Mouse (Mus musculus) kidney, postnatal 14 days (tissue): ENCODE measurements around the gene Lsamp.
A peak's percentile ranks its signal among the peaks of the same experiment; 100 is the strongest.

Source experiments
- DNase-seq: peaks from one replicate; pipeline ENCODE4 v3.0.0; 2022; ENCODE audit warnings: mixed read lengths

Lsamp gene

DNA sequence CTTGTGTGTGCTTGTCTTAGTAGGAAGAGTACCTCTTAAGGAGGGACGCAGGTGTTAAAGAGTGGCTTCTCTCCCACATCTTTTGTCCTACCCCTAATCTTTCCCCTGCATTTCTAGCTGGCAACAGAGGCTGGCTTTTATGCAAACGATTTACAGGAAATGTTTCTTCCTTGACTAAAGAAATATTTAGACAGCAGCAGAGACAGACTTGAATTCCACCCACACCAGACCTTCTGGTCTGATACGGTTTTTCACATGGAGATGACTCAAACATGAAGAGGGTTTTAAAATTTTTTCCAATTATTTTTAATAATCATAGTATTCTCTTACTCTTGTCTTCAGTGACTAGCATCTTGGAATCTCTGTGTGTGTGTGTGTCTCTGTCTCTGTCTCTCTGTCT lies 1333.8 kb downstream of the Lsamp start:
- DNase-seq, result no peak

DNA sequence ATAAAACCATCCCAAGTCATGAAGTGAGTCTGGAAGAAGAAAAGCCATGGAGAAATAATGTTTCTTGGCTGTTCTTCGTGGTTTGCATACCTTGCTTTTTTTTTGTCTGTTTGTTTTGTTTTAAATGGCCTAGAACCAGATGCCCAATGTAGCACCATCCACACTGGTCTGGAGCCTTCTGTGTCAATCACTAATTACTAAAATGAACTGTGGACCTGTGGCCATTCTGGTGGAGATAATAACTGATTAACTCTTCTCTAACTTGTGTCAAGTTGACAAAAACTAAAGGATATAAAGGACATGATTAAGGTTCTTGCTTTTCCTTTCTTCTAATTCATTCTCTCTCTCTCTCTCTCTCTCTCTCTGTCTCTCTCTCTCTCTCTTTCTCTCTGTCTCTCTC lies 1359.3 kb downstream of the Lsamp start:
- DNase-seq, result peak; percentile 5

DNA sequence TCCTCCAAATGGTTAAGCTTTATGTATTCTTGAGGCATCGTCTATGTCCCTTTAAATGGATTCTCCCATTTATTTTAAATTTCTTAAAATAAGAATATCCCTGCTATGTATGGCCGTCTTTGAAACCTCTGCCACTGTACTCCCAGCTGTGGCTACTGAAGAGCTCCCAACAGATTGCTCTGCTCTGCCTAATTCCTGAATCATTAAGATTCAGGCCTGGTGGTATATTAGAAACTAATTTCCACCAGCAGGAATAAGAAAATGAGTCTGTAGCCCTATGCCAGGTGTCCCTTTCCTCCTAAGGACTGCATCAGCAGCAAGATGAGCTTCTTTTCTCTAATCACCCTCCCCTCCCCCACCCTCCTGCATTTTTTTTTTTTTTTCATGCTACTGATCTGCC lies 1381.0 kb downstream of the Lsamp start:
- no peak for DNase-seq

DNA sequence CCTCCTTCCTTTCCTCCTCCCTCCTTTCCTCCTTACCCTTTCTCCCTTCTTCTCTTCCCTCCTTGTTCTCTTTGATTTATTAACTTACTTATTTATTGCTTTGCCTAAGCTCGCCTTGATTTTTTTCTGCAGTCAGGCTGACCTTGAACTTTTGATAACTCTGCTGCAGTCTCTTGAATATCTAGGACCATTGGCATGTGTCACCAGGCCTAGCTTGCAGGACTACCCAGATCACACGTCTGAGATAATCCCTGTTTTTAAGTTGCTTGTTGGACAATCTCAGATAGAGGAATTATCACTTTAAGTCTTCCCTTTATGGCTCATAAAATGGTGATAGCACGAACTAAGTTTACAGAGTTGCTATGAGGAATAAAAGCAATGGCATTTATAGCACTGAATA lies 1399.5 kb downstream of the Lsamp start:
- DNase-seq, result no peak

DNA sequence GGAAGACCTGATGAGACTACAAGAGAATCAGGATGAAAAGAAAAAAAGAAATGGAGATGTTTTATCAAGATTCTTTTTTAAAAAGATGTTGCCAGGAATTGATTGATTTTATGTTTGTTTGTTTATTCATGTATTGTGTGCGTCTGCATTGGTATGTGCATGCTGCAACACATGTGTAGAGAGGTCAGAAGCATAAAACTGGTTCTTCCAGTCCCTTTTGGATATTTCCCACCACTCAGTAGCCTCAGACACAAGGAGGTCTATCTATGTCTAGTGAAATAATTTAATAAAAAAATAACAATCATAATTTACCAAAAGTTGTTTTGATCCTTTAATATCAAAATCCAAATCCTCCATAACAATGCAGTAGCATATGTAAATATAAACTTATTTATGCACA lies 1400.1 kb downstream of the Lsamp start:
- DNase-seq, result no peak

DNA sequence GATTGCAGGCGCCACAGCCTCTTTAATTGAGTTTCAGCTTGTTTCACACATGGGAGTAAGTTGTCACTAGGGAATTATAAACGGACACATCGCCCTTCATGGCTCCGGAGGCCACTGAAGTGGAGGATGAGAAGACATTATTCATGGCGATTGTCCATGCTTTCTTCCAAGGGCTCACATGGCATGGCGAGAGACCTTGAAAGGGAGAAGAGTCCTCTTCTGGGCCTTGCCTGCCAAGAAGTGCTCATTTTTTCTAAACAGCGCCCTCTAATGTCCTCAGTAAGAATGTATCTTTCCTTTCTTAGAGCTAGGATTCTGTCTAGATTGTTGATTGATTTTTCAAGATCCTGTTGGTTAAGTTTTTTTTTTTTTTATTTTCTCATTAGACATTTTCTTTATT lies 1424.7 kb downstream of the Lsamp start:
- DNase-seq, result peak; percentile 1

DNA sequence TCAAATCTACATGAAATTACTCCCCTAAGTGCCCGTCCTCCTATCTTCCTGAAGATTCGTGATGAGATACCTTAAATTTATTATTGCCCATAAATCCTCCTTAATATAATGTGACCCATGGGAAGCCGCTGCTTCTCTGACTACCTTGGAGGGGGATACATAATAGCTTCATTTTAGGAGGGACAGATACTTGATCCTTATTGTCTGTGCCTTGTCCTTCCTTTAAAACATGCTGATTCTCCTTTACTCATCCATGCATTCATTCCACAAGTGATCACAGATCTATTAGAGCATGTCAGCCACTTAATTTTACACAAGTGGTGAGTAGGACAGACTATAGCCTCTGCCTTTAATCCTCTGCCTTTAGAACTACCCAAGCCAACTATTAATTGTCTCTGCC lies 1426.5 kb downstream of the Lsamp start:
- DNase-seq, result no peak

DNA sequence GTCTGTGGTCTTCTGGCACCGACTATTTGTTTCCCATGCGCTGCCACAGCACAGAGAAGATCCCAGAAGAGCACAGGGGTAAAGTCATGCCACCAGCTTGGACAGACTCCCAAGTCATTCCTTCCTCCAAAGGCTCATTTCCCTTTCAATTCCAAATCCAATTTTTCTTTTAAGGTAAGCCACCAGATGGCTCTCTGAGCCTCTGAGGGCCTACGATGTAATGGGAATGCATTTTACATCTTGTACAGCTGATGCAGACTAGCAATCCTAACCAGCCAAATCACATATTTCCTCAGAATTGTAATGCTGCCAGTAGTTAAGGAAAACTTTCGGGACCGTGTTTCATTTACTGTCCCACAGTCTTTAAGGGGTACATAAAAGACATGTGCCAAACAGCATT lies 1433.2 kb downstream of the Lsamp start:
- DNase-seq, result no peak

DNA sequence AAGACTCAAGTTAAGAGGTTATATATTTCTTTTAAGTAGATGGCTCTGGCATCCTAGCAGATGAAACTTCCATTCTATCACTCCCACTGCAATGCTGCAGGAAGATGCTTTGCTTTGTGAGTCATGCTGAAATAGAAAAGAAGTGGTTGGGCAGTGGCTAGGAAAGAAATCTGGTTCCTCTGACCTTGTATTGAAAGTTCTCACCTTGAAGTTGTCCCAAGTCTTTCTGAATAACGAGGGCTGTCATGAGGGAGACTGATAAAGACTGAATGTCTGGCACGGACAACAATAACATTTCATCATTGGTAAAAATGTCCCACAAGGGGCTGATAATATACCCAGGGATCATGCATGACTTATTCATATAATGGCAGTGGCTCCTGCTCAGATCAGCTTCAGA lies 1483.2 kb downstream of the Lsamp start:
- no peak for DNase-seq

DNA sequence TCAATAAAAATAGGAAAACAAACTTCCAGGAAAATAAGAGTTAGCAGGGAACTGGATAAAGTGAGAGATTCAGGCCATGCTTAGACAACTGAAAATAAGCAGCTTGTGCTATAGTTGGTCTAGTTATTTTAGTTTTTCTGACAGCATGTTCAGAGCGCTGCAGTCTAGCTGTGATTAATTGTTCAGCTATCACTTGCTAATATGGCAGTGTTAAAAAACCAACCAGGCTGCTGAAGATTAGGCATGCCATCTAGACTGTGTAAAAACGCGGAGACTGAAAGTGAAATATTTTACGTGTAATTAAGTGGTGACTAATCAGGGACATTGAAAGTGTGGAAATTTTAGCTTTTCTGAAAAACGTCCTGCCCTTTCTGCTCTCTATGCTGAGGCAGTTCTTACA lies 1494.5 kb downstream of the Lsamp start:
- no peak for DNase-seq

DNA sequence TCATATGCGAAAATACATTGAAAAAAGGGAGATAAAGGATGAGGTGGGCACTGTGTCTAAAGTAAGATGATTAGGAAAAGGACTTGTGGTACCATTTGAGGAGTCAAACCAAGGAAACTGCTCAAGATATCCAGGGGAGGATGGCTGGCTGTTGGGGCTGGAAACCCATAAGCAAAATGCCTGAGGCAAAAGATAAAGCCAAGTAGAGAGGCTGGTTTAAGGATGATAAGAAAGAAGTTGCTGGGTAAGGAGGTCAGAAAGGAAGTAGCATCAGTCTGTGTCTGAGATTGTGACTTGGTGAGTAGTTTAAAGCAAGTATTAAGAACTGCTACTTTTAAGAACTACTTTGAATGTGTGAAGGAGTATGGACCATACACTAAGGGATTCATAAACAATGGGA lies 1497.7 kb downstream of the Lsamp start:
- DNase-seq, result no peak

DNA sequence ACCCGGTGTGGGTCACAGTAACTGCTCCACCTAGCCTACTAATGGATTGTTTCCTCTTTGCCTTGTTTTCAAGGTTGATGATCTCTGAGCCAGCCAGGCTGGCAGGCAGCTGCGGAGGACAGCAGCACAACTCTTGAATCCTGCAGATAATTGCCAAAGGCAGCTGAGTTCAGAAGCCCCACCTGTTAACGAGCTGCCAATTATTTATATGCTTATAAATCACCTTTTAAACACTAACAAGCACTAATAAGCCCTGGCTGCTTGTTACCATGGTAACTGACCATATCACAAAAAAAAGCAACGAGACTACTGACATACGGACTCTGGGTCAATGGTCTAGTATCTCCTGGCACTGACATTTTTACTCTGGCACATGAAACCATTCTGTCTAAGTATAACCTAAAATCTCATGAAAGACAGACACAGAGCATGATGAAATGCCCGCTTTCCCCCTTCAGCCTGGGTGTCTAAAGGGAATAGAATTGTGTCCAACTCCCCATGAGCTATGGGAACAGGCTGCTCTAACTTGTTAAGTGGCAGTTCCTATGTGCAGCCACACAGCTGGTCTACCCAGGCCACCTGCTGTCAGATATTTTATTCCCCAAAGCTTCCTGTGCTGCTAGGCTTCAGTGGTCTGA lies 1526.9 kb downstream of the Lsamp start:
- no peak for DNase-seq

DNA sequence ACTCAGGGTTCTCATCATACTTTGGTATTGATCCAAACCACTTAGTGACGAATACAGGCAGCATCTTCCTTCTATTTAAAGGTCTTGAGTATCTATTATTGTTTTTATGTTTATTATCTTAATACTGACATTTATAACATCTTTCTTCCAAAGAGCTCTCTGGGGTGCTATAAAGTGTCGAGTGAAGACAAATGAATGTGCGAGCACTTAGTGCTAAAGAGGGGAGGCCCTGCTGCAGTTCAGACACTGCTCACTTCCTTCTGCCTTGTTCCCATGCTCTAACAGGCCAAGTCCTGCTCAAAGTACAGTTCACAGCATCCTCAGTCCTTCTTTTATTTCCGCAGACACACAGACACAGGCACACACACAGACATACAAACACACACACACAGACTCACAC lies 1537.4 kb downstream of the Lsamp start:
- DNase-seq, result no peak

DNA sequence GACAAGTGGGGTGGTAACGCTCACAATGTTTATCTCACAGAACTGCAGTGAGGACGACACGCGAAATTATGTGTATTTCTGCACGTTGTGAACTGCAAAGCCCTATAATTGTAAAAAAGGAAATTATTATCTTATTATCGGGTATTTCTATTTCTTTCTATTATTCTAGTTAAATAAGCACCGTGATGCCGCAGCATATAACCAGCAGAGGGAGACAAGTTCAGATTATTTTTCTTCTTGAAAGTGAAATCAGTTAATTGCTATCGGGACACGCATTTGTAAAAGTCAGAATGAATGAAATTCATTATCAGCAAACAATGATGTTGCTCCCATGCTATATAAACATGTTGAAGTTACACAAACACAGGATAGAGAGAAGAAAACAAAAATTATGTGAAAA lies 1540.1 kb downstream of the Lsamp start:
- DNase-seq, result no peak

DNA sequence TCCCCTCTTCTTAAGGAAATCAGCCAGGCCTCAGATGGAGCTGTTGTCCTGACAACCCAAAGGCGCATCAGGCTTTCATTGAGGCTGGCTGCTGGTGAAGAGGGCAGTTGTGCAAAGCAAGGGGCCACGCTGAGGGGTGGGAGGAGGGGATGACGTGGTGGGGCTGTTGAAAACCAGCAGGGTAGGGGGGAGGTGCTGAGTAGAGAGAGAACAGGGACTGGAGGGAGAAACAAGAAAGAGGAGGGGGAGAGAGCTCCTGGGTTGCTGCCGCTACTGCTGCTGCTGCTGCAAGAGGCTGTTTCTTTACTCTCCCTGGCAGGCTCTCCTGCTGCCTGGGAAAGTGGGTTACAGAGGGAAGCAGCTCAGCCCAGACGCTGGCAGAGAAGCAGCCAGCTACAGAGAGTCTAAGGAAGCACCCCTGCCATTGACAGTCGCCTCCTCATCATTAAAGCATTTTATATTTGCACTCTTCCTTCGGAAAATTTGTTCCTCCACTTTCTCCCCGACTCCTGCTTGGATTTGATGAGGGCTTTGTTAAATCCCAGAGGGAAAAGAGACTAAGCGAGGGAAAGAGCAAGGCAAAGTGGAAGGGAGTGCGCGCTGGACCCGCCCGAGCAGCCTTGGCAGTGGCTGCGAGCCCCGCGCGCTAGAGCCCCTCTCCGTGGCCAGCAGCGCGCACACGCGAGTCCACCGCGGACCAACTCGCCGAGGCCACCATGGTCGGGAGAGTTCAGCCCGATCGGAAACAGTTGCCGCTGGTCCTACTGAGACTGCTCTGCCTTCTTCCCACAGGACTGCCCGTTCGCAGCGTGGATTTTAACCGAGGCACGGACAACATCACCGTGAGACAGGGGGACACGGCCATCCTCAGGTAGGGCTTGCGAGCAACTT lies 1548.7 kb downstream of the Lsamp start:
- no peak for DNase-seq

DNA sequence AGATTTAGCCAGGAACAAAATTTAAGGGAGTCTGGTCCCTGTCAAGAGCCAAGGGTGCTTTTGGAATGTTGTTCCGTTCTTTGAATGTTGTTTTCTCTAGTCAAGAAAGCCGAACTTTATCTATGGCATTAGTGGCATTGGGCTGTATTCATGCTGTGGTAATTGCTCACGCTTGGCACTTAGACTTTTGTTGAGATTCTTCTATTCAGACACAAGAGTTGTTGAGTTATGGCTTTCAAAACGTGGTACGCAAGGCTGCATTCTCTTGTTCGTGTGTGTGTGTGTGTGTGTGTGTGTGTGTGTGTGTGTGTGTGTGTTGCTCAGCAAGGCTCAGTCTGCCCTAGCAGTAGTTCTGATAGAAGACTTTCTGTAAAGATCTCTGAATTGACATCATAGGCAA lies 1549.5 kb downstream of the Lsamp start:
- no peak for DNase-seq

DNA sequence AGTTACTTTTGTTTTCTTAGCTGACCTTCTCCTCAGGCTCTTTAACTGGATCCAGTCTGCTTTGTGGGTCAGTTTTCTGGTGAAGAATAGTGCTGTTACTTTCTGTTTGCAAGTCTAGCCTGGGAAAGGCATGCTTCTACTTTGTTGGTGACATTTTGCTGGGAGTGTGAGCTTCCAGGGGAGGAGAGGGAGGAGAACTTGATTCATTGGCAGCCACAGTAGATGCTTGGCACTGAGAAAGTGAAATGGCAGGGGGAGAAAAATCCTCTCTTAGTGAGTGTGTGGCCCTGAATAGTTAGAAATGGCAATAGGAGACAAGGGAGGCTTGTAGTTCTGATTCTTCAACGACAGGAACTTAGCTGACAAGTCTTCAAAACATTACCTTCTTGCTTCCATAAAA lies 1551.6 kb downstream of the Lsamp start:
- DNase-seq, result no peak

DNA sequence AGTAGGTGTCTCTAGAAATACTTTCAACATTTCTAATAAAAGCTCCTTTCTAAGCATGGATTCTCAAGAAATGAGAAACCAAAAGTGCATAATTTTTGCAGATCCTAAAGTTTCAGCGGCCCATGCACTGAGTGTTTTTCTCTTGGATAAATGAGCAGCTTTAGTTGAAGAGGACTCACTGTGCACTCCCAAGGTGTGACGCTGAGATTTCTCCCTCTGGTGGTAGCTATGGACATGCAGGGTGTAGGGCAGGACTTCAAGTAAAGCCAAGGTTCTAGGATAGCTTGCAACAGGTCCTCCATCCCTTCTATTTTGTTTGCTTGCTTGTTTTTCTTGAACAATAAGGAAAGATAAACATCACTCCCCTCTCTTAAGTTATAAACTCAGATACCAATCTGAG lies 1558.5 kb downstream of the Lsamp start:
- no peak for DNase-seq

DNA sequence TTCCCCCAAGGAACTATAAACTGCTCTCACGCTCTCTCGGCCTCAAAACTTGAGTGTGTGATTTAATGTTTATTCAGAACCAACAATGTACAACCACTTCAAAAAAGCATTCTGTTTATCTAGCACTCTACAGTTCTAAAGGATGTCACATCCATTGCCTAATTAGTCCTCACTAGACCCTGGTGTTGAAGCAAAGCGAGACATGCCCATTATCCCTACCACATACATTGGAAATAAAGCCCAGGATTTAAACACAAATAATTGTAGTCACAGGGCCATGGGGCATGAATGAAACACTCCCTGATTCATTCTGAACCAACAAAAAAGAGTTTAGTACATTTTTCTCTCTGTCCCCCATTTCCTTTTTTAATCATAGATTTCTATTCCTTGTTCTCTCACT lies 1567.0 kb downstream of the Lsamp start:
- DNase-seq, result no peak

DNA sequence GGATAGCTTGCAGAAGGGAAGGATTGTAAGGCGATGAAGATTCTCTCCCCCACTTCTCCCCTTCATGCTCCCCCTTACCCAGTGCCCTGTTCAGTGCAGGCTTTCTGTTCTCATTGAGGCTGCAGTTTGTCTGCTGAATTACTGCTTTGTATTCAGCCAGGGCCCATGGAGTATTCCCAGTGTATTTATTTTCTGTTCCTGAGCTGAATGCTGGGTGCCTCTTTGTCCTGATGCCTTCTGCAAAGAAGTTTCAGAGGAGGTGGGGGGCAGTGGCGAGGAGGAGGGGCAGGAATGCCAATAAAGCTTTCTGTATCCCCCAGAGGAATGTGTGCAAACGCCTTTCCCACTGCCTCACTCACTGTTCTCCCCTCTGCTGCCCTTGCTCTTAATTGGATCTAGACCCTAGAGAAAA lies 1567.7 kb downstream of the Lsamp start:
- DNase-seq, result no peak

DNA sequence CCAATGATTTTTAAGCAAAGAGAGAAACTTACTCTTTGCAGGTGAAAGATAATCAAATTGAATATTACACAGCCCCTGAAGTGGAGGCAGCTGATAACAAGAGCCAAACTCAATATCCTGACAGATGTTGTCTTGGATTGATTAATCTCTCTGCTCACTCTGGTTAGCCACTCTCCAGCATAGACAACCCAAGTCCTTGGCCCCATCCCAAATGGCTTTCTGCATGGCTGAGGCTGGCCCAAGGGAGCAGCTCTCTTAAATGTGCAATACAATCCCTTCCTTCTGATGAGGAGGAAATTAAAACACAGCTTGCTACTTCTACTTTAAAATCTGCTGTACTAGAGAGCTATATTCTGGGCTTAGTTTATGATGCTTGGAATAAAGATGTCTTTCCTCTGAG lies 1572.9 kb downstream of the Lsamp start:
- DNase-seq, result no peak

DNA sequence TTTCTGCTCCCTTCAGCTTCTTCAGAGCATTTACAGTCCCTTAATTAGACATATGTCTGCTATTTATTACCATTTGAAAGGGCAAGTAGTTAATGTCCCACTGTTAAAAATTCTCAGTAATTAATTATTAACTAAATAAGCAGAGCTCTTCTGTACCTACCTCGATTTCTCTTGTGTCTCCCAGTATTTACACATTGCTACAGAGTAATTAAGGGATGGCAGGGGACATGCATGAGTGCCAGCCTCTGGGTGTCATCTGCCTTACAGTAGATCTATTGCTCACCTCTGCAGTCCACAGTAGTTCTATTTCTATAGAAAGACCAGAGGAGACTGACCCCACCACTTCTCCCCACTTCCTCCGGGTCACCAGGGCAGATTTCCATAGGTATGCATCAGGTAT lies 1581.1 kb downstream of the Lsamp start:
- DNase-seq, result no peak

DNA sequence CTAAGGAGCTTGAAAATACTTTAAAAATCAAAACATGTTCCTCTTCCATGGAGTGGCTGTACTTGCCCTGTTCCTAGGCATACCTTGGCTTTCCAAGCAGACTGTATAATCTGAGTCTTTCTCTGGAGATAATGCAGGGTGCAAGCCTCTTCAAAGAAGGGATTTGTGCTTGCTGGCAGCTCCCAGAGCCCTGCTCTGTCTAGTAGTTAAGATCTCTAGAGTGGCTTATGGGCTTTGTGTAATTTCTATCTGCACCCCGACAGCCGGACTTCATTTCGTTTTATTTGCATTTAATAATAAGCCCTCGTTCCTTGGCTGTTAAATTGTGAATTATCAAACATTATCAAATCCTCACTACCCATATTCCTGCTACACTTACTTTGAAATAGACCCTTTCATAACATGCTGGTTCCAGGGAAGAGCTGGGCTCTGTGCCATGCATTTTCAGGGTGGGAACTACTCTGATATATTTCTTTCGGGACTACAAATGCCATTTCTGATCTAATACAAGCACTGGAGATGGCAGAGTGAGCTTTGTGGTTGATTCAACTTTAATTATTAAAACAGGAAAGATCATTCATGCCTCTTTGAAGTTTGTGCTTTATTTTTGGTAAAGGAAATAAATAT lies 1604.6 kb downstream of the Lsamp start:
- DNase-seq, result no peak

DNA sequence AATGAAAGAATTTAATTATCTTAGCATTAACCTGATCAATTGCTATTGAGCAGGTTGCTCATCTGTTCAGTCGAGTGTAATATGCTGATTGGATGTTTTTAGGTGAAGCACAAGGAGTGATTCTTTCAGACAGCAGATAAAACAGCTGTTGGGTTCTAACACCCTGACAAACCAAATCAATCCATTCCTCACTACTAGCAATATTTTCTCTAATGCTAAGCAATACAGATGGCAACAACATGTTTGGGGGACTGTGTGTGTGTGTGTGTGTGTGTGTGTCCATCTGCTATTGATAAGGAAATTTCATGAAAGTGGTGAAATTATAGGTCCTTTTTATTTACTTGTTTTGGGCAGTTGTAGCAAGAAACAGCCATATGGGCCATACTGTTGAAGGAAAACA lies 1628.1 kb downstream of the Lsamp start:
- DNase-seq, result no peak
